Mouse (Mus musculus) regulatory T cell (primary cell): ENCODE measurements around the gene Tbce.

ENCODE experiments used
- in situ Hi-C: fragments of 300-600 bp; cut with MboI, MseI; formaldehyde crosslinking; loops from one replicate; pipeline ENCODE4 v1.15.1; 2025; ENCODE audit warnings: high pct_unique_total_duplicates

Gene Tbce

DNA sequence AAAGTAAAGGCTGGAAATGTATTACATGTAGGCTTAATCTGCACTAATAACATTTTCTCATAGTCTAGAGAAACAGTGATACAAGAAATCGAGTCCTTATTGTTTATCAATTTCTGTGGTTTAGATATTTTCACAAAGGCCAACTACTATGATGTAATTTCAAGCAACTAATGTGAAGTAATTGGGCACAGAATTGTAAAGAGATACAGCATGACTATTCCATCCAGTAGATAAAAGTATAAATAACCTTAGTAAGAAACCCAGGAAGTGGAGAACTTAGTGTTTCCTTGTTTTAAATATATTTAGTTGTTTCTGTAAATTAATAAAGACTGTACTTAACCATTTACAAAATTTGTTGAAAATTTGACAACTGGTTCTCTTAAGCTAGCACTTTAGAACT, 69.6 kb downstream of the Tbce start:
- in situ Hi-C loops: loop anchor here (10.0 kb wide), 1 partner anchor 85 kb away; no protein-coding TSS in a partner anchor

DNA sequence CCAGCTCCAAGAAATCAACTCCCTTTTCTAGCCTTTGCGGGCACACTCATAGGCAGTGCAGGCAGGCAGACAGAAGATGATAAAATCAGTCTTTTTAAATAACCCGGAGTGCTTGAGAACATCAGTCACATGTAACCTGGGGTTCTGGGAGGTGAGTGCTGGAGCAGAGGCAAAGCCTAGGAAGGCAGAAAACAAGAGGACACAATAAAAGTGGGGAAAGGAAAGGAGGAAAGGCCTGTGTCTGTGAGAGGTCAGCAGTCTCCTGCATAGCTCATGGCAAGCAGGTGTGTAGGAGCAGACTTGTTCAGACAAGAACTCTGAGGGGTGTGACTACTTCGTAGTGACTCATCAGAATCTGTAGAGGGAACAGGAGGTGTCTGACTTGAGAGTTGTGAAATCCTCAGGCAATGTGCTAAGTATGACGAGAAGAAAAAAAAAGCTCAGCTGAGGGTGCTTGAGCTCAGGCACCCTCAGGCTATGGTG, 70.8 kb downstream of the Tbce start:
- in situ Hi-C loops: loop anchor here (10.0 kb wide), 1 partner anchor 86 kb away; no protein-coding TSS in a partner anchor

DNA sequence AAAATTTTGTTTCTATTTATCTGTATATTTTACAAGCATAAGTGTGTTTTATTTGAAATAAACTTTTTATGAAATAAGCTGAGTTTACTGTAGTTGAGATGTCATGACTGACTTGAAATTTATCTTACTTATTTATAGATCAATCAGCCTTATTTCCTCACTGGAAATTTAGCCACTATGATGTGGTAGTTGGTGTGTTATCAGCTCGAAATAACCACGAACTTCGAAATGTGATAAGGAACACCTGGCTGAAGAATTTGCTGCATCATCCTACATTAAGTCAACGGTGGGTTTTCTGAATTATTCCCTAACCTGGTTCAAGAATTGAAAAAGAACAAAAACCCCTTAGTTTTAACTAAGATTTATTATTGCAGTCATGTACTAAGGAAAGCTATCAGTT, 73.3 kb downstream of the Tbce start:
- in situ Hi-C loops: loop anchor here (10.0 kb wide), 1 partner anchor 89 kb away; no protein-coding TSS in a partner anchor

DNA sequence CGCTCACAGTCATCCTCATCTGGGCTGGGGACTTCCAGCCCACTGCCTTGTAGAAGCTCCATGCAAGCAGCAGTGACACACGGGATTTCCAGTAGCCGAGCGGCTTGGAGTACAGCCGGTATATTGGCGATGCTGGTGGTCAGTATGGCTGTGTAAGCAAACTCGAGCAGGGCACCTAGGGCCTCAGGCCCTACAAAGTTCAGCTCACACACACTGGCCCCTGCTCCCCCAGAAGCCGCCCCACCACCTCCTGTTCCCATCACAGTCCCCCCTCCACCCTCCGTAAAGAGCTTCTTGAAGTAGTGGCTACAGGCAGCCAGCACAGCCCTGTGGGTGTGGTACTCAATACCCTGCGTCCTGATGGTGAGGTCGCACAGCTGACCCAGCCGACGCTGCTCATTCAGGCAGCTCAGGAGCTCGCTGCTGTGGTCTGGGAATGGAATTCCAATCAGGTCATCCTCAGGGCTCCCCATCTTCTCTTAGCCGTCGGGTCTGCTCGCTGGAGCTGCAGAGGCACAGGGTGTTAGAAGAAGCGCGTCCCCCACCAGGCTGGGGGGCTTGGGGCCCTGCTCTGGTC, 74.0 kb downstream of the Tbce start:
- in situ Hi-C loops: loop anchor here (10.0 kb wide), 1 partner anchor 89 kb away; no protein-coding TSS in a partner anchor

DNA sequence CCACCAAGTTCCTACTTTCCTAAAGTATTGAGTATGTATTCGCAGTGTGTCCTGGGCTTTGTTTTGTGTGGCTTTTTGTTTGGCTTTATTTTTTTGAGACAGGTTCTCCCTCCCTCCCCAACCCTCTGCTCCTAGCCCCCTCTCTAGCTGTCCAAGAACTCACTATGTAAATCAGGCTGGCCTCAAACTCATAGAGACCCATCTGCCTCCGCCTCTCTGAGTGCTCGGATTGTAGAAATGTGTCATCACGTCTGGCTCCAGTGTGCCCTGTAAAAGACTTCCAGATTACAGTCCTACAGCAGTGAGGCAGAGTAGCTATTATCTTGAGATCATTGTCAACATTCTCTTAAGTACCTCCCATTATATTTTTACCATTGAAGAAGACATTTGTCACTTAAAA, 78.4 kb downstream of the Tbce start:
- in situ Hi-C loops: loop anchor here (10.0 kb wide), 1 partner anchor 94 kb away; no protein-coding TSS in a partner anchor

DNA sequence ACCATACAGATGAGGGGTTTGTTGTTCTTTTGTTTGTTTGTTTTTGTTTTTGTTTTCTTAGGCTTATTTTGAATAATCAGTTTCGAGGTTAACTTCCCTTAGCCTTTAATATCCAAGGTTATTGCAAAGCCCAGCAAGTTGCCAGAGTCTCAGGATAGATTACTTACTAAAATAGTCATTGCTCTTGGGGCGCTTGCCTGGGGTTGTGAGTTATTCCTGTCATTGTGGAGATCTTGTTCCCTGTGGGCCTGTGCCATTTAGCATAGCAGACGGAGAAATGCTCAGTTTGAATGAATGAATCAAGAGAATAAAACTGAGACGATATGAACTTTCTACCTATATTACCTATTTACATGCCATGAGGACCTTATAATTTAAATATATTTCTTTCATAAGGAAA, 79.2 kb downstream of the Tbce start:
- in situ Hi-C loops: loop anchor here (10.0 kb wide), 1 partner anchor 95 kb away; no protein-coding TSS in a partner anchor

DNA sequence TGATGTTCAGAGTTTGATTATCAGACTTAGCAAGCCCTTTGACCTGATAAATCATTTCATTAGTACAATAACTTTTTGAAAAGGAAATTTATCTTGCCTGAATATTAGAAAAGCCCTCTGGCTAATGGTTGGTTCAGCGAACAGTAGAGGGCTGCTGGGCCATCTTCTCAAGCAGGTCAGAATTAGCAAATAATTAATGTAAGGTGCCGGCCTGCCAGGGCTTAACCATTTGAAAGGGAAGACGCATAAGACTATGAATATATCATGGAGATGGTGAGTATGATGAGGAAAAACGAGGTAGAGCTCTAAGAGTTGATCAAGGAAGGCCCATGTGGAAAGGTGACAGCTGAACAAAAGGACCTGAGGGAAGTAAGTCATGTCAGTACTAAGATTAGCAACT, 82.8 kb downstream of the Tbce start:
- in situ Hi-C loops: no loop called here

DNA sequence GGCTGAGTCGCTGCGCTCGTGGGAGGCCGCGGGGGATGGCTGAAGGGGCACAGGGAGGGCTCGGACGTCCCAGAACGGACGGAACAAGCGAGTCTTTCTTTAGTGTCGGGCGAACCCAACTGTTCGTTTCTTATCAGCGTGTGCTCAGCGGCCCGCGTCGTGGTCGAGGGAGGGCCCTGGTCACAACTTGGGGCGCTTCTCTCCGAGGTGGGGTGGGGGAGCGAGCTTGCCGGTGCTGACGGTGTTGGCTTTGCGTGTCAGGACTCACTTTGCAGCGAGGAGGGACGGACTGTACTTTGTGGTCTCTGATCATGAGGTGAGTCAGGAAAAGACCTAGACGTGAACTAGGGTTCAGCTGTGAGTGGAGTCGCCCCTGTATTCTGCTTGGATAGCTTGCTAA, 84.5 kb downstream of the Tbce start:
- in situ Hi-C loops: loop anchor here (5.0 kb wide), 2 partner anchors 373 to 682 kb away; no protein-coding TSS in a partner anchor

DNA sequence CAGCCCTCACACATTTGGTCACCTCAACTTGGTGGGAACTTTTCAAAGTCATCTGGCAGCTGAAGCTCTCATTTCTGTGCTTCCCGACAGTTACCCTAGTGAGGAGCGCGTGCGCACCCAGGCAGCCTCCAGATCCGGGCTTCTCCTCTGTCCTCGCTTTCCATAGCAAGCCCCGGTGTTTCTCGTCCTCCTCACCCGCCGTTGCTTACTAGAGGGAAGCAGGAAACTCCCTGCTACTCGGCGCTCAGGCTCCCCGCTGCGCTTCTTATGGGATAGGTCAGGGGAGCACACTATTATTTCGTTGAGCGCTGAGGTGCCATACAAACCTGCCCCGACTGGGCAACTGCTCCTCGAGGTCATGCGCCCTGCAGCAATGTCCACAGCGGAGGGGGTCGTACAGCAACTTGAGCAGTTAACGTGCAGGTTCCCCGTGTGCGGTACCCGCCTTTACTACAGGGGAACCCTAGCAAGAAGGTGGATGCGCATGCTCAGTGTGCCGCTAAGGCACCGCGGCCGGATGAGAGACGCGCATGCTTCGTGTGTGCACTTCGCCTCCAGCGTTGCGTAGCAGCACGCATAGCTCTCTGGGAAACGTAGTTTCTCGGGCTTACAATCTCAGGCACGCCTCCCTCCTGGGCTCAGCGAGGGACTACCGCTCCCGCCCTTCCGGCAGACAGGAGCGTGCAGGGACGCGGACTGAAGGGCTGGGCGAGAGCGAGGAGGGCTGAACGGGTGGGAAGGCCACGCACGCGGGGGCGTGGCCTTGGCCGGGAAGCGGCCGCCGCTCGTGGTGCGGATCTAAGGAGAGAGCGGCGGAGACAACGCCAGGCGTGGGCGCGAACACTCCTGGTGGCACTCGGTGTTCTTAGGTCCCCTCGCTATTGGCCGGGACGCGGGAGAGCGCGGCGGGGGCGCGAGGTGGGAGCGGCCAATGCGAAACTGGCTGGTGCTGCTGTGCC, 85.3 kb downstream of the Tbce start, which contains the start of gene B3galnt2:
Gene B3galnt2 (plus strand): TSS at position 596 of the 959 bp plus-strand sequence.
- in situ Hi-C loops: loop anchor here (5.0 kb wide), 2 partner anchors 372 to 683 kb away; no protein-coding TSS in a partner anchor
